Mouse (Mus musculus) CD4-positive, CD25-positive, alpha-beta regulatory T cell (primary cell): ENCODE measurements around the gene Gm20837. TPM values are rescaled to one million over a fixed set of nuclear protein-coding genes. Genes with fewer than 3 reads are reported as not detected.

Source experiments
- polyA plus RNA-seq: library from polyadenylated mRNA; unstranded; fragments of 100-300 nt; shearing (Covaris generic); gene quantifications from one replicate; pipeline ENCODE4 v1.2.1, GENCODE M21; 2017

The Gm20837 gene
- not detected for polyA plus RNA-seq

DNA sequence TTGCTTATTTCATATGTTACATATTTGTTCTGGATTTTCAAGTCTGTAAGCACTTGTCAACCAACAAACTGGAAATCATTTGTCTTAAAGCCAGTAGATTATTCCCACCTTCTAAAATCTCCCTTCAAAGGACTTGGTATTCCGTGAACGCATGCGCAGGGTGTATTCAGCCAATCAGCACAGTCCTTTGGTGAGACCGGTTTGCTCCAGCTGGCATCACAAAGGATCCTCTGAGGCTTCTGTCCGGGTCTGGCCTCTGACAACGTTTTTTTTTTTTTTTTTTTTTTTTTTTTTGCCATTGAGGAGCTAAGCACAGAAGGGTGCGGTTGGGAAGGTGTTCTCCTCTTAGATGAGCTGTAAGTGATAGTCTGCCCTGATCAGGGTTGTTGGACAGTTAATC, at the start of gene Gm20837:
Gm20837 (plus strand) TSS at position 301 of the 400 bp plus-strand sequence.

